In genomic region chr14:31062277-31062676, GRCm38 (mm10) we compare ENCODE assay signal across 9 mouse cellular contexts. TPM values are rescaled to one million over a fixed set of nuclear protein-coding genes. Genes with fewer than 3 reads are reported as not detected.
A peak's percentile ranks its signal among the peaks of the same experiment; 100 is the strongest.
DNase-seq lines count a peak whose midpoint lies in the region; ATAC-seq and TF ChIP-seq lines count a peak whose summit lies in the region.
"Had no signal": no experiment of that assay in that cellular context is flagged by ENCODE, and none has a peak within 500 bp of the region (broad histone marks: within the 10 kb centered on the region; RNA-seq: fewer than 3 reads in every experiment).

No protein-coding gene starts in this region.

- no peak for TF ChIP-seq POLR2A in brain, embryonic 14.5 days (IDR thresholded peaks at IDR 0.05; ENCODE audit: borderline replicate concordance, extremely low read depth, insufficient read depth, insufficient read length, poor library complexity, severe bottlenecking)

- TF ChIP-seq CTCF in layer of hippocampus, adult 2 months (conservative IDR thresholded peaks at IDR 0.05): peak; percentile 72
- peak; percentile 44; the same call in 1 of the 2 replicates for TF ChIP-seq CTCF in brain, embryonic 14.5 days (IDR thresholded peaks at IDR 0.05; ENCODE audit: borderline replicate concordance, extremely low read depth, insufficient read depth, insufficient read length)

- no peak overlapping the region for H3K4me3 ChIP-seq in layer of hippocampus, adult 2 months
- H3K4me3 ChIP-seq: lung, embryonic 15.5 days had no signal

- peak; percentile 71 for ATAC-seq in megakaryocyte progenitor cell, adult 5-6 weeks (replicated peaks; ENCODE audit: poor library complexity)
- no peak for ATAC-seq in cerebellum, adult (ENCODE audit: insufficient number of reproducible peaks, low FRiP score, low TSS enrichment)

- no peak overlapping the region for H3K27ac ChIP-seq in layer of hippocampus, adult 2 months
- H3K27ac ChIP-seq: lung, embryonic 15.5 days had no signal

- peak; percentile 39 for DNase-seq in adrenal gland, postnatal 14 days
- no peak for DNase-seq in adrenal gland, postnatal 25 days
- no peak for DNase-seq in layer of hippocampus, adult 2 months (ENCODE audit: low spot score in 2 of 2)
- no peak for DNase-seq in layer of hippocampus, postnatal 25 days (ENCODE audit: extremely low spot score in 1 of 2, low spot score in 1 of 2)
- peak; percentile 7 for DNase-seq in brain, embryonic 14.5 days (ENCODE audit: low read depth)
- DNase-seq in layer of hippocampus, postnatal 14 days (ENCODE audit: low spot score in 2 of 2): no peak

RNA-seq across cellular contexts. Expression of gene Gnl3, which starts 43.3 kb away (rescaled TPM):
- total RNA-seq in adrenal gland, postnatal 14 days (2021): 87.7 and 93.9 TPM in 2 replicates
- total RNA-seq in adrenal gland, postnatal 25 days (2021): 60.8 and 110 TPM in 2 replicates
- 10 to 100 TPM; 48.8 to 54.1 TPM for total RNA-seq in layer of hippocampus, adult 2 months (2021)
- 10 to 100 TPM; 36.0 to 57.6 TPM for total RNA-seq in layer of hippocampus, postnatal 25 days (2021)
- polyA plus RNA-seq in brain, embryonic 14.5 days (2012; rRNA removed): 60.1 and 76.3 TPM in 2 replicates
- total RNA-seq in megakaryocyte progenitor cell, adult 5-6 weeks (2015): 365 and 481 TPM in 2 replicates
- total RNA-seq in megakaryocyte progenitor cell, adult 5-6 weeks (2017): 301 and 405 TPM in 2 replicates
- total RNA-seq in layer of hippocampus, postnatal 14 days (2021): 10 to 100 TPM; 43.3 to 45.6 TPM

RNA-seq across cellular contexts. Expression of gene Pbrm1, which starts 43.3 kb away (rescaled TPM):
- total RNA-seq in adrenal gland, postnatal 14 days (2021): 59.7 and 59.9 TPM in 2 replicates
- total RNA-seq in adrenal gland, postnatal 25 days (2021): 49.9 and 66.0 TPM in 2 replicates
- total RNA-seq in layer of hippocampus, adult 2 months (2021): 10 to 100 TPM; 56.3 to 56.8 TPM
- total RNA-seq in layer of hippocampus, postnatal 25 days (2021): 10 to 100 TPM; 55.3 to 59.0 TPM
- 40.4 and 48.8 TPM in 2 replicates for polyA plus RNA-seq in brain, embryonic 14.5 days (2012; rRNA removed)
- total RNA-seq in megakaryocyte progenitor cell, adult 5-6 weeks (2015): 75.4 and 82.4 TPM in 2 replicates
- 52.3 and 80.5 TPM in 2 replicates for total RNA-seq in megakaryocyte progenitor cell, adult 5-6 weeks (2017)
- 10 to 100 TPM; 56.1 to 57.1 TPM for total RNA-seq in layer of hippocampus, postnatal 14 days (2021)

Comparison
In these comparisons a context has a peak if more than half of its experiments do, and no peak if none do; other contexts are left out.
1. DNase-seq: peak in adrenal gland, postnatal 14 days (single experiment) and brain, embryonic 14.5 days (single experiment); none in adrenal gland, postnatal 25 days (single experiment), layer of hippocampus, adult 2 months (0 of 2), layer of hippocampus, postnatal 25 days (0 of 2) and layer of hippocampus, postnatal 14 days (0 of 2).